Mouse (Mus musculus): ENCODE results near the gene Olfr294.

The Olfr294 gene

GRCm38 (mm10) chr7:86616543-86616942 lies at the start of gene Olfr294:
Gene Olfr294, minus strand, starts transcription at chr7:86616643.
- DNase-seq = no peak

GRCm38 (mm10) chr7:86648761-86649160 lies 32.3 kb upstream of the Olfr294 start, which contains the start of gene Olfr293:
Gene Olfr293, plus strand, starts transcription at chr7:86649061.
- DNase-seq = no peak

GRCm38 (mm10) chr7:86583562-86583961 lies 32.9 kb downstream of the Olfr294 start, which contains the start of gene Olfr295:
Gene Olfr295, plus strand, starts transcription at chr7:86583862.
- DNase-seq = no peak

Measured in cerebellum, postnatal 14 days (tissue).